Mouse (Mus musculus) gastrocnemius, adult 2 months (tissue): ENCODE results near the gene Cort. TPM values are rescaled to one million over a fixed set of nuclear protein-coding genes. Genes with fewer than 3 reads are reported as not detected.

Experiments
- DNase-seq: peaks from one replicate; pipeline ENCODE4 v3.0.0; 2022
- H3K27ac ChIP-seq: fragments of 200-600 bp; 2 replicates; pipeline ENCODE4 v1.8.1; 2022; ENCODE audit warnings: mild to moderate bottlenecking
- H3K4me3 ChIP-seq: fragments of 200-600 bp; 2 replicates; pipeline ENCODE4 v1.8.1; 2022; ENCODE audit warnings: mild to moderate bottlenecking, moderate library complexity
- CTCF ChIP-seq: fragments of 200-600 bp; IDR thresholded peaks from 2 replicates; pipeline ENCODE4 v1.8.1; 2022; ENCODE audit warnings: antibody characterized with exemption, mild to moderate bottlenecking, moderate library complexity
- intact Hi-C: fragments of 180-260 bp; cut with DNase I; formaldehyde crosslinking; loops from one replicate; pipeline ENCODE4 v1.15.1; 2025
- total RNA-seq, 2 experiments: library from RNA; stranded (reverse); gene quantifications; 2 replicates each; pipeline ENCODE4 v1.2.3; 2021

Cort gene
- total RNA-seq, 2 experiments from 2014 or later: 0.36 to 0.51 TPM

- H3K4me3 ChIP-seq: no peak overlapping the region
- no peak for DNase-seq
- intact Hi-C loops: no loop called here
- no peak for TF ChIP-seq CTCF
- H3K27ac ChIP-seq: no peak overlapping the region
Observed at GRCm38 (mm10) chr4:149159891-149160290, 33.3 kb upstream of the Cort start.

GRCm38 (mm10) chr4:149159203-149159602 lies 32.6 kb upstream of the Cort start:
- Histone ChIP-seq H3K4me3 (no peak overlapping the region), H3K27ac (no peak overlapping the region)
- TF ChIP-seq CTCF: no peak
- DNase-seq: no peak
- intact Hi-C loops: no loop called here

- intact Hi-C loops: no loop called here
- H3K27ac ChIP-seq: no peak overlapping the region
- TF ChIP-seq CTCF: no peak
- DNase-seq: no peak
- H3K4me3 ChIP-seq: no peak overlapping the region
Observed at GRCm38 (mm10) chr4:149157415-149157973, 30.9 kb upstream of the Cort start.

- H3K27ac ChIP-seq: no peak overlapping the region
- DNase-seq: no peak
- H3K4me3 ChIP-seq: no peak overlapping the region
- TF ChIP-seq CTCF: no peak
- intact Hi-C loops: no loop called here
Observed at GRCm38 (mm10) chr4:149155711-149156110, 29.1 kb upstream of the Cort start.

- no peak for TF ChIP-seq CTCF
- no peak overlapping the region for H3K4me3 ChIP-seq
- DNase-seq: no peak
- intact Hi-C loops: no loop called here
- H3K27ac ChIP-seq: no peak overlapping the region
Observed at GRCm38 (mm10) chr4:149154859-149155258, 28.3 kb upstream of the Cort start.

GRCm38 (mm10) chr4:149150721-149151120 lies 24.2 kb upstream of the Cort start:
- peak overlapping the region; percentile 74 for H3K27ac ChIP-seq
- intact Hi-C loops: no loop called here
- TF ChIP-seq CTCF: no peak
- no peak overlapping the region for H3K4me3 ChIP-seq
- DNase-seq: no peak

GRCm38 (mm10) chr4:149150256-149150655 lies 23.7 kb upstream of the Cort start:
- Histone ChIP-seq H3K4me3 (no peak overlapping the region), H3K27ac (peak overlapping the region; percentile 74)
- no peak for TF ChIP-seq CTCF
- DNase-seq: peak; percentile 68
- intact Hi-C loops: no loop called here

- no peak for TF ChIP-seq CTCF
- peak; percentile 75 for DNase-seq
- intact Hi-C loops: loop anchor here (10.0 kb wide), 1 partner anchor 465 kb away; no protein-coding TSS in a partner anchor
- peak overlapping the region; percentile 74 for H3K27ac ChIP-seq
- no peak overlapping the region for H3K4me3 ChIP-seq
Observed at GRCm38 (mm10) chr4:149149611-149150010, 23.0 kb upstream of the Cort start.

- DNase-seq: no peak
- no peak for TF ChIP-seq CTCF
Observed at GRCm38 (mm10) chr4:149149196-149149595, 22.6 kb upstream of the Cort start.

GRCm38 (mm10) chr4:149148084-149148483 lies 21.5 kb upstream of the Cort start:
- no peak for TF ChIP-seq CTCF
- intact Hi-C loops: loop anchor here (10.0 kb wide), 1 partner anchor 467 kb away; no protein-coding TSS in a partner anchor
- no peak overlapping the region for H3K4me3 ChIP-seq
- no peak overlapping the region for H3K27ac ChIP-seq
- no peak for DNase-seq

More at GRCm38 (mm10) chr4:149149196-149149595, 22.6 kb upstream of the Cort start:
- intact Hi-C loops: loop anchor here (10.0 kb wide), 1 partner anchor 466 kb away; no protein-coding TSS in a partner anchor
- Histone ChIP-seq H3K4me3 (no peak overlapping the region), H3K27ac (peak overlapping the region; percentile 74)

- H3K27ac ChIP-seq: no peak overlapping the region
- no peak for TF ChIP-seq CTCF
- intact Hi-C loops: loop anchor here (10.0 kb wide), 1 partner anchor 467 kb away; no protein-coding TSS in a partner anchor
- H3K4me3 ChIP-seq: no peak overlapping the region
- DNase-seq: no peak
Observed at GRCm38 (mm10) chr4:149147528-149147927, 21.0 kb upstream of the Cort start.

GRCm38 (mm10) chr4:149145151-149145550 lies 18.6 kb upstream of the Cort start:
- Histone ChIP-seq H3K4me3 (no peak overlapping the region), H3K27ac (no peak overlapping the region)
- no peak for TF ChIP-seq CTCF
- intact Hi-C loops: loop anchor here (10.0 kb wide), 1 partner anchor 470 kb away; no protein-coding TSS in a partner anchor
- DNase-seq: no peak

- intact Hi-C loops: loop anchor here (1.0 to 10.0 kb wide), 3 partner anchors 38 to 470 kb away; no protein-coding TSS in a partner anchor
- DNase-seq: peak; percentile 82
- Histone ChIP-seq H3K27ac (no peak overlapping the region), H3K4me3 (no peak overlapping the region)
- TF ChIP-seq CTCF: no peak; the same call in 1 of the 2 replicates
Observed at GRCm38 (mm10) chr4:149144459-149144858, 17.9 kb upstream of the Cort start.

- no peak for TF ChIP-seq CTCF
- intact Hi-C loops: loop anchor here (5.0 to 10.0 kb wide), 2 partner anchors 399 to 471 kb away; no protein-coding TSS in a partner anchor
- no peak for DNase-seq
Observed at GRCm38 (mm10) chr4:149143594-149143993, 17.0 kb upstream of the Cort start.

More at GRCm38 (mm10) chr4:149143594-149143993, 17.0 kb upstream of the Cort start:
- H3K4me3 ChIP-seq: no peak overlapping the region
- H3K27ac ChIP-seq: no peak overlapping the region
